Mouse (Mus musculus): ENCODE data around the gene C130074G19Rik. TPM values are rescaled to one million over a fixed set of nuclear protein-coding genes. Genes with fewer than 3 reads are reported as not detected.
A peak's percentile ranks its signal among the peaks of the same experiment; 100 is the strongest.

C130074G19Rik gene
- polyA plus RNA-seq, 1 experiment from 2014 or later, result 2.7 TPM

- no peaks in the 10 kb centered on the region for H3K9me3 ChIP-seq (replicated peaks)
- no peaks in the 10 kb centered on the region for H3K27me3 ChIP-seq
- peaks cover 51% of the 10 kb centered on the region for H3K36me3 ChIP-seq
- WGBS, result 89% methylated on average over 8 of the region's 8 CpGs
- no peak overlapping the region for H3K9ac ChIP-seq
- peaks cover 7% of the 10 kb centered on the region; the same call in 1 of the 2 replicates for H3K4me1 ChIP-seq
- no peak overlapping the region for H3K4me2 ChIP-seq
- no peak overlapping the region for H3K4me3 ChIP-seq (replicated peaks)
- no peak for ATAC-seq (replicated peaks; ENCODE audit: low FRiP score)
- no peak overlapping the region for H3K27ac ChIP-seq
These were observed 53.1 kb downstream of the C130074G19Rik start for GRCm38 (mm10) chr1:184829897-184830296.

GRCm38 (mm10) chr1:184827175-184827701, 55.8 kb downstream of the C130074G19Rik start:
- peaks cover 19% of the 10 kb centered on the region for H3K4me1 ChIP-seq
- H3K9me3 ChIP-seq (replicated peaks), result no peaks in the 10 kb centered on the region
- no peak overlapping the region for H3K9ac ChIP-seq
- peaks cover 32% of the 10 kb centered on the region for H3K36me3 ChIP-seq
- 32% methylated on average over 23 of the region's 23 CpGs for WGBS
- no peak overlapping the region for H3K27ac ChIP-seq
- H3K27me3 ChIP-seq, result no peaks in the 10 kb centered on the region
- H3K4me3 ChIP-seq (replicated peaks), result no peak overlapping the region
- no peak for ATAC-seq (replicated peaks; ENCODE audit: low FRiP score)
- H3K4me2 ChIP-seq, result peak overlapping the region; percentile 38

GRCm38 (mm10) chr1:184825093-184825492, 57.9 kb downstream of the C130074G19Rik start:
- ATAC-seq (replicated peaks; ENCODE audit: low FRiP score), result no peak
- no peak overlapping the region for H3K4me3 ChIP-seq (replicated peaks)

GRCm38 (mm10) chr1:184824439-184824851, 58.6 kb downstream of the C130074G19Rik start:
- no peak overlapping the region for H3K9ac ChIP-seq
- H3K4me2 ChIP-seq, result peak overlapping the region; percentile 24
- H3K27me3 ChIP-seq, result no peaks in the 10 kb centered on the region
- 5% methylated on average over 12 of the region's 12 CpGs for WGBS
- peaks cover 19% of the 10 kb centered on the region for H3K4me1 ChIP-seq
- H3K36me3 ChIP-seq, result peaks cover 24% of the 10 kb centered on the region
- H3K4me3 ChIP-seq (replicated peaks), result no peak overlapping the region
- ATAC-seq (replicated peaks; ENCODE audit: low FRiP score), result peak; percentile 85
- H3K27ac ChIP-seq, result no peak overlapping the region
- H3K9me3 ChIP-seq (replicated peaks), result no peaks in the 10 kb centered on the region

More at GRCm38 (mm10) chr1:184825093-184825492, 57.9 kb downstream of the C130074G19Rik start:
- Histone ChIP-seq H3K27ac (no peak overlapping the region), H3K4me1 (peaks cover 19% of the 10 kb centered on the region), H3K36me3 (peaks cover 25% of the 10 kb centered on the region), H3K9ac (no peak overlapping the region), H3K27me3 (no peaks in the 10 kb centered on the region), H3K9me3 (replicated peaks) (no peaks in the 10 kb centered on the region), H3K4me2 (peak overlapping the region; percentile 24)
- WGBS, result 25% methylated on average over 11 of the region's 11 CpGs

- Histone ChIP-seq H3K27me3 (no peaks in the 10 kb centered on the region), H3K36me3 (peaks cover 37% of the 10 kb centered on the region), H3K4me2 (peak overlapping the region; percentile 43), H3K4me1 (peaks cover 19% of the 10 kb centered on the region), H3K9ac (no peak overlapping the region), H3K9me3 (replicated peaks) (no peaks in the 10 kb centered on the region), H3K4me3 (replicated peaks) (no peak overlapping the region), H3K27ac (no peak overlapping the region)
- no peak for ATAC-seq (replicated peaks; ENCODE audit: low FRiP score)
- 21% methylated on average over 11 of the region's 11 CpGs for WGBS
These were observed 60.3 kb downstream of the C130074G19Rik start for GRCm38 (mm10) chr1:184822678-184823077.

MicroRNAs encoded within 50 kb of the gene (microRNA counts, 519-probe panel; counts per million panel counts)
- microRNA mmu-miR-1981, result 2,765 counts per million, percentile 68 among the panel's probes with 10 or more counts

Small RNA genes within 50 kb of the gene (microRNA-seq; reads per million reads assigned to microRNA genes)
- gene Mir1981, result 54.8 reads per million, percentile 49 among the genes with 10 or more reads in this experiment

Other genes starting within 250 kb of the C130074G19Rik start
- 16.6 and 18.5 TPM in 2 replicates for gene Hlx, start 150.6 kb downstream of the C130074G19Rik start, polyA plus RNA-seq (2015; fragmentation: Nextera tagmentation; extraction: Ambion mirVana)
- 0.30 and 0.61 TPM in 2 replicates for gene Marc1, start 71.9 kb downstream of the C130074G19Rik start, polyA plus RNA-seq (2015; fragmentation: Nextera tagmentation; extraction: Ambion mirVana)
- 185 and 196 TPM in 2 replicates for gene Marc2, start 36.8 kb downstream of the C130074G19Rik start, polyA plus RNA-seq (2015; fragmentation: Nextera tagmentation; extraction: Ambion mirVana)
- gene Mark1, start 116.4 kb upstream of the C130074G19Rik start, polyA plus RNA-seq (2015; fragmentation: Nextera tagmentation; extraction: Ambion mirVana), result 1.7 and 2.0 TPM in 2 replicates